Comparison of ENCODE assay signal across 23 mouse cellular contexts in the genomic region with DNA sequence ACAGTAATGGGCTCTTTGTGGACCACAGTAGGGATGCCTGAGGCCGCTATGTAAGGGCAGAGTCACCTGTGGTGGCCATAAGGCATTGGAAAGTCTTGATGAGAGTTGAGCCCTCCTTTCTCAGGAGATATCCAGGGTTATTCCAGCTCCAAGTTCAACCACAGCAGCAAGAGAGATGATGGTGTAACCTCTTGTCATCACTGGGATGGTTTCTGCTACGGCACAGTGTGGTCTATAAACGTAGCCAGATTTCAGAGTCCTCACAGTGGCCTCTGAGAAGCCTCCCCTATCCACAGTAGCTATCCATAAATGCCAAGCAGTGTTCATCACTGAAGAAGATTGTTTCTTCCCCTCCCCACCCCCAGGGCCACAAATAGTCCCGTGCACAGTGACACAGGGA.
DNase-seq lines count a peak whose midpoint lies in the region; ATAC-seq and TF ChIP-seq lines count a peak whose summit lies in the region.
"Had no signal": no experiment of that assay in that cellular context is flagged by ENCODE, and none has a peak within 500 bp of the region (broad histone marks: within the 10 kb centered on the region; RNA-seq: fewer than 3 reads in every experiment).

No protein-coding gene starts in this region.

- intact Hi-C loops in heart, adult 2 months (cut with DNase I): no loop called here

- no peak overlapping the region for H3K4me3 ChIP-seq in heart, adult 2 months
- H3K4me3 ChIP-seq in lung, embryonic 15.5 days: no peak overlapping the region
- no peak overlapping the region for H3K4me3 ChIP-seq in stomach, embryonic 16.5 days (replicated peaks; ENCODE audit: low read length)
- no peak overlapping the region for H3K4me3 ChIP-seq in stomach, postnatal 0 days (ENCODE audit: low read depth, low read length)
- H3K4me3 ChIP-seq: embryonic facial prominence, embryonic 10.5 days; embryonic facial prominence, embryonic 12.5 days; forebrain, embryonic 13.5 days; forebrain, embryonic 15.5 days had no signal

- H3K4me2 ChIP-seq in lung, embryonic 15.5 days: no peak overlapping the region
- no peak overlapping the region for H3K4me2 ChIP-seq in stomach, embryonic 16.5 days (ENCODE audit: low read depth, low read length)
- no peak overlapping the region for H3K4me2 ChIP-seq in stomach, postnatal 0 days (replicated peaks; ENCODE audit: low read depth)
- H3K4me2 ChIP-seq: embryonic facial prominence, embryonic 12.5 days; forebrain, embryonic 13.5 days; forebrain, embryonic 15.5 days had no signal

- no peaks in the 10 kb centered on the region for H3K79me2 ChIP-seq in heart, adult 2 months (replicated peaks; ENCODE audit: control insufficient read depth, insufficient read depth, low read length)

- DNase-seq in heart, adult 11 months: peak; percentile 72
- no peak for DNase-seq in heart, adult 2 months
- no peak for DNase-seq in lung, postnatal 4 days
- DNase-seq in stomach, postnatal 0 days (ENCODE audit: low spot score): no peak
- DNase-seq: adrenal gland, adult 8-10 months; adrenal gland, postnatal 14 days; adrenal gland, postnatal 36 days; B cell, adult 2 months; cerebellum, adult 11-12 months; cerebellum, adult 2 months; cerebellum, adult 9-10 months; cerebellum, postnatal 10 days; cerebellum, postnatal 25 days had no signal

- H3K27ac ChIP-seq in heart, adult 2 months: no peak overlapping the region
- H3K27ac ChIP-seq in lung, embryonic 15.5 days: no peak overlapping the region
- no peak overlapping the region for H3K27ac ChIP-seq in stomach, embryonic 16.5 days (ENCODE audit: low read length)
- no peak overlapping the region for H3K27ac ChIP-seq in stomach, postnatal 0 days (replicated peaks)
- H3K27ac ChIP-seq: embryonic facial prominence, embryonic 10.5 days; embryonic facial prominence, embryonic 12.5 days; forebrain, embryonic 13.5 days; forebrain, embryonic 15.5 days had no signal

- ATAC-seq in lung, embryonic 15.5 days (ENCODE audit: borderline replicate concordance, extremely low read depth, low FRiP score, low TSS enrichment): 0 out of 2 replicates have a peak, but pooled peaks have one; percentile 7
- 0 out of 2 replicates have a peak, but pooled peaks have one; percentile 30 for ATAC-seq in stomach, embryonic 16.5 days (ENCODE audit: insufficient read depth, low FRiP score)
- no peak for ATAC-seq in stomach, postnatal 0 days (ENCODE audit: low FRiP score, low TSS enrichment)
- ATAC-seq: activated CD4-positive, CD25-positive, alpha-beta regulatory T cell, adult 4 months; CD4-positive, CD25-positive, alpha-beta regulatory T cell, adult 4 months; forebrain, embryonic 13.5 days; forebrain, embryonic 15.5 days; Patski had no signal

- H3K36me3 ChIP-seq in heart, adult 2 months (ENCODE audit: control insufficient read depth, insufficient read depth, low read length): no peaks in the 10 kb centered on the region
- no peaks in the 10 kb centered on the region for H3K36me3 ChIP-seq in lung, embryonic 15.5 days
- H3K36me3 ChIP-seq in stomach, embryonic 16.5 days (ENCODE audit: control insufficient read depth, insufficient read depth, low read length): no peaks in the 10 kb centered on the region
- H3K36me3 ChIP-seq in stomach, postnatal 0 days (ENCODE audit: control insufficient read depth, insufficient read depth, low read length): no peaks in the 10 kb centered on the region
- H3K36me3 ChIP-seq: embryonic facial prominence, embryonic 10.5 days; embryonic facial prominence, embryonic 12.5 days; forebrain, embryonic 15.5 days; G1E had no signal

- H3K9me3 ChIP-seq in lung, embryonic 15.5 days: no peaks in the 10 kb centered on the region
- H3K9me3 ChIP-seq in stomach, embryonic 16.5 days (replicated peaks; ENCODE audit: control insufficient read depth, low read length): no peaks in the 10 kb centered on the region
- H3K9me3 ChIP-seq in stomach, postnatal 0 days (ENCODE audit: control insufficient read depth, low read length): no peaks in the 10 kb centered on the region
- H3K9me3 ChIP-seq: embryonic facial prominence, embryonic 10.5 days; embryonic facial prominence, embryonic 12.5 days; forebrain, embryonic 13.5 days; forebrain, embryonic 15.5 days; G1E had no signal

- no peak for TF ChIP-seq EP300 in heart, adult 2 months (IDR thresholded peaks at IDR 0.05; ENCODE audit: insufficient read depth, low read depth, low read length)
- no peak for TF ChIP-seq EP300 in stomach, postnatal 0 days (optimal IDR thresholded peaks at IDR 0.05)

- no peaks in the 10 kb centered on the region for H3K27me3 ChIP-seq in heart, adult 2 months (ENCODE audit: control insufficient read depth, insufficient read depth, low read length)
- H3K27me3 ChIP-seq in lung, embryonic 15.5 days: no peaks in the 10 kb centered on the region
- no peaks in the 10 kb centered on the region for H3K27me3 ChIP-seq in stomach, embryonic 16.5 days (ENCODE audit: control insufficient read depth, insufficient read depth, low read length)
- H3K27me3 ChIP-seq in stomach, postnatal 0 days (ENCODE audit: control insufficient read depth, insufficient read depth, low read length): no peaks in the 10 kb centered on the region
- H3K27me3 ChIP-seq: embryonic facial prominence, embryonic 12.5 days; forebrain, embryonic 13.5 days; forebrain, embryonic 15.5 days had no signal

- 75% methylated on average over 4 of the region's 4 CpGs for WGBS in heart, adult 2 months
- WGBS in lung, embryonic 15.5 days: 75% methylated on average over 4 of the region's 4 CpGs
- WGBS in stomach, embryonic 16.5 days: 80% methylated on average over 4 of the region's 4 CpGs
- 77% methylated on average over 4 of the region's 4 CpGs for WGBS in stomach, postnatal 0 days

- H3K4me1 ChIP-seq in heart, adult 2 months (ENCODE audit: control insufficient read depth, insufficient read depth, low read length): no peaks in the 10 kb centered on the region
- H3K4me1 ChIP-seq in lung, embryonic 15.5 days: no peaks in the 10 kb centered on the region
- H3K4me1 ChIP-seq in stomach, embryonic 16.5 days (ENCODE audit: control insufficient read depth, insufficient read depth, low read length): no peaks in the 10 kb centered on the region; the same call in 1 of the 2 replicates
- no peaks in the 10 kb centered on the region for H3K4me1 ChIP-seq in stomach, postnatal 0 days (replicated peaks; ENCODE audit: control insufficient read depth, insufficient read depth)
- H3K4me1 ChIP-seq: embryonic facial prominence, embryonic 12.5 days had no signal

- no peak overlapping the region for H3K9ac ChIP-seq in heart, adult 2 months (ENCODE audit: low read depth, low read length)
- no peak overlapping the region for H3K9ac ChIP-seq in lung, embryonic 15.5 days
- H3K9ac ChIP-seq in stomach, embryonic 16.5 days (ENCODE audit: low read length): no peak overlapping the region
- H3K9ac ChIP-seq in stomach, postnatal 0 days (ENCODE audit: low read length): no peak overlapping the region
- H3K9ac ChIP-seq: embryonic facial prominence, embryonic 12.5 days; forebrain, embryonic 13.5 days; forebrain, embryonic 15.5 days had no signal

- TF ChIP-seq POLR2A in heart, adult 2 months (IDR thresholded peaks at IDR 0.05; ENCODE audit: insufficient read depth, low read depth, low read length): no peak

- no peak for TF ChIP-seq CTCF in heart, adult 2 months (IDR thresholded peaks at IDR 0.05)
- TF ChIP-seq CTCF in stomach, postnatal 0 days (IDR thresholded peaks at IDR 0.05; ENCODE audit: low read depth): no peak
